Mouse (Mus musculus) forebrain, embryonic 15.5 days (tissue): ENCODE measurements around the gene Bicral. TPM values are rescaled to one million over a fixed set of nuclear protein-coding genes. Genes with fewer than 3 reads are reported as not detected.

Experiments
- ATAC-seq: fragments of 200-750 bp; cut with Nextera tagmentation; replicated peaks from 2 replicates; pipeline ENCODE4 v1.8.0; 2017; ENCODE audit warnings: mild to moderate bottlenecking, moderate TSS enrichment, moderate library complexity
- H3K27ac ChIP-seq: fragments of 300-500 bp; sonication (generic); replicated peaks from 2 replicates; pipeline ENCODE4 v1.5.1; 2015; ENCODE audit warnings: mild to moderate bottlenecking, inconsistent platforms
- H3K27me3 ChIP-seq: fragments of 300-500 bp; sonication (generic); 2 replicates; pipeline ENCODE4 v1.6.1; 2015; ENCODE audit warnings: inconsistent platforms
- H3K36me3 ChIP-seq: fragments of 300-500 bp; sonication (generic); 2 replicates; pipeline ENCODE4 v1.6.1; 2015; ENCODE audit warnings: mild to moderate bottlenecking, inconsistent platforms
- H3K4me1 ChIP-seq: fragments of 300-500 bp; sonication (generic); 2 replicates; pipeline ENCODE4 v1.6.1; 2015; ENCODE audit warnings: inconsistent platforms
- H3K4me2 ChIP-seq: fragments of 300-500 bp; sonication (generic); replicated peaks from 2 replicates; pipeline ENCODE4 v1.6.1; 2015; ENCODE audit warnings: mild to moderate bottlenecking, inconsistent platforms
- H3K4me3 ChIP-seq: fragments of 300-500 bp; sonication (generic); 2 replicates; pipeline ENCODE4 v1.5.1; 2015; ENCODE audit warnings: mild to moderate bottlenecking, inconsistent platforms
- H3K9ac ChIP-seq: fragments of 300-500 bp; sonication (generic); replicated peaks from 2 replicates; pipeline ENCODE4 v1.6.1; 2015; ENCODE audit warnings: mild to moderate bottlenecking, inconsistent platforms
- H3K9me3 ChIP-seq: fragments of 300-500 bp; sonication (generic); 2 replicates; pipeline ENCODE4 v1.6.1; 2016; ENCODE audit warnings: inconsistent platforms
- WGBS: fragments of 180-500 bp; shearing (Covaris S2); methylation state at CpG from one replicate; pipeline ENCODE4 v1.1.7; 2015; ENCODE audit warnings: mixed read lengths; 5-methylcytosine and 5-hydroxymethylcytosine counted together
- polyA plus RNA-seq: library from polyadenylated mRNA; unstranded; fragments of >200 nt; fragmentation: Nextera tagmentation; extraction: Ambion mirVana; gene quantifications from 2 replicates; pipeline ENCODE4 v1.2.1, GENCODE M21; 2015

The Bicral gene
- 8.9 and 9.2 TPM in 2 replicates for polyA plus RNA-seq

- no peaks in the 10 kb centered on the region for H3K27me3 ChIP-seq
- peak within 1 kb of the TSS; percentile 100 for H3K27ac ChIP-seq
- no peaks in the 10 kb centered on the region for H3K9me3 ChIP-seq
- H3K4me3 ChIP-seq = peak within 1 kb of the TSS; percentile 95
- peak; percentile 61 for ATAC-seq
- H3K4me1 ChIP-seq = peaks cover 47% of the 10 kb centered on the region
- 0% methylated on average over 53 of the region's 65 CpGs for WGBS
- H3K4me2 ChIP-seq = peak within 1 kb of the TSS; percentile 59
- H3K9ac ChIP-seq = peak within 1 kb of the TSS; percentile 100
- peaks cover 3% of the 10 kb centered on the region; the same call in 1 of the 2 replicates for H3K36me3 ChIP-seq
Observed at GRCm38 (mm10) chr17:46857903-46858748, at the start of gene Bicral. TSS of gene Bicral (minus strand) at chr17:46858482.

- H3K4me1 ChIP-seq = peaks cover 6% of the 10 kb centered on the region; the same call in 1 of the 2 replicates
- H3K9ac ChIP-seq = 0 out of 2 replicates have a peak overlapping the region, but pooled peaks have one; percentile 1
- no peaks in the 10 kb centered on the region for H3K9me3 ChIP-seq
- 21% methylated on average over 19 of the region's 19 CpGs for WGBS
- no peak overlapping the region for H3K4me3 ChIP-seq
- H3K36me3 ChIP-seq = no peaks in the 10 kb centered on the region
- 0 out of 2 replicates have a peak, but pooled peaks have one; percentile 51 for ATAC-seq
- H3K27me3 ChIP-seq = no peaks in the 10 kb centered on the region
- no peak overlapping the region for H3K4me2 ChIP-seq
- no peak overlapping the region for H3K27ac ChIP-seq
Observed at GRCm38 (mm10) chr17:46903876-46904490, 45.7 kb upstream of the Bicral start.

GRCm38 (mm10) chr17:46900941-46901340 lies 42.7 kb upstream of the Bicral start:
- Histone ChIP-seq H3K4me1 (peaks cover 6% of the 10 kb centered on the region; the same call in 1 of the 2 replicates), H3K4me2 (no peak overlapping the region), H3K27me3 (no peaks in the 10 kb centered on the region), H3K27ac (no peak overlapping the region), H3K4me3 (no peak overlapping the region), H3K9me3 (no peaks in the 10 kb centered on the region), H3K9ac (no peak overlapping the region), H3K36me3 (no peaks in the 10 kb centered on the region)
- WGBS = 48% methylated on average over 2 of the region's 2 CpGs
- ATAC-seq = no peak

GRCm38 (mm10) chr17:46897221-46897950 lies 39.1 kb upstream of the Bicral start:
- no peak for ATAC-seq
- H3K9me3 ChIP-seq = no peaks in the 10 kb centered on the region
- H3K27ac ChIP-seq = no peak overlapping the region
- no peak overlapping the region for H3K9ac ChIP-seq
- 54% methylated on average over 13 of the region's 13 CpGs for WGBS
- no peak overlapping the region for H3K4me2 ChIP-seq
- H3K4me3 ChIP-seq = no peak overlapping the region
- peaks cover 2% of the 10 kb centered on the region; the same call in 1 of the 2 replicates for H3K36me3 ChIP-seq
- H3K27me3 ChIP-seq = no peaks in the 10 kb centered on the region
- peaks cover 17% of the 10 kb centered on the region for H3K4me1 ChIP-seq

- WGBS = 94% methylated on average over 9 of the region's 9 CpGs
- H3K27ac ChIP-seq = no peak overlapping the region
- no peak overlapping the region for H3K4me3 ChIP-seq
- H3K9me3 ChIP-seq = no peaks in the 10 kb centered on the region
- ATAC-seq = no peak
- no peak overlapping the region for H3K4me2 ChIP-seq
- peaks cover 29% of the 10 kb centered on the region for H3K4me1 ChIP-seq
- peaks cover 2% of the 10 kb centered on the region; the same call in 1 of the 2 replicates for H3K36me3 ChIP-seq
- no peaks in the 10 kb centered on the region for H3K27me3 ChIP-seq
- no peak overlapping the region for H3K9ac ChIP-seq
Observed at GRCm38 (mm10) chr17:46895426-46895825, 37.1 kb upstream of the Bicral start.

- peak overlapping the region; percentile 94 for H3K9ac ChIP-seq
- ATAC-seq = no peak; the same call in none of the 2 replicates
- WGBS = 2% methylated on average over 61 of the region's 64 CpGs
- peak overlapping the region; percentile 92 for H3K27ac ChIP-seq
- H3K4me2 ChIP-seq = peak overlapping the region; percentile 94
- H3K36me3 ChIP-seq = peaks cover 2% of the 10 kb centered on the region; the same call in 1 of the 2 replicates
- H3K27me3 ChIP-seq = no peaks in the 10 kb centered on the region
- H3K9me3 ChIP-seq = no peaks in the 10 kb centered on the region
- H3K4me1 ChIP-seq = peaks cover 43% of the 10 kb centered on the region
- H3K4me3 ChIP-seq = peak overlapping the region; percentile 91
Observed at GRCm38 (mm10) chr17:46890843-46891594, 32.7 kb upstream of the Bicral start.

- Histone ChIP-seq H3K9ac (peak within 1 kb of the TSS; percentile 94), H3K36me3 (peaks cover 2% of the 10 kb centered on the region; the same call in 1 of the 2 replicates), H3K27ac (peak within 1 kb of the TSS; percentile 98), H3K4me1 (peaks cover 43% of the 10 kb centered on the region), H3K4me2 (peak within 1 kb of the TSS; percentile 94), H3K9me3 (no peaks in the 10 kb centered on the region), H3K4me3 (peak within 1 kb of the TSS; percentile 91), H3K27me3 (no peaks in the 10 kb centered on the region)
- ATAC-seq = peak; percentile 94
- WGBS = under 1% methylated on average over 40 of the region's 40 CpGs
Observed at GRCm38 (mm10) chr17:46890116-46890815, 32.0 kb upstream of the Bicral start, which contains the start of gene Tbcc. TSS of gene Tbcc (plus strand) at chr17:46890684.

DNA sequence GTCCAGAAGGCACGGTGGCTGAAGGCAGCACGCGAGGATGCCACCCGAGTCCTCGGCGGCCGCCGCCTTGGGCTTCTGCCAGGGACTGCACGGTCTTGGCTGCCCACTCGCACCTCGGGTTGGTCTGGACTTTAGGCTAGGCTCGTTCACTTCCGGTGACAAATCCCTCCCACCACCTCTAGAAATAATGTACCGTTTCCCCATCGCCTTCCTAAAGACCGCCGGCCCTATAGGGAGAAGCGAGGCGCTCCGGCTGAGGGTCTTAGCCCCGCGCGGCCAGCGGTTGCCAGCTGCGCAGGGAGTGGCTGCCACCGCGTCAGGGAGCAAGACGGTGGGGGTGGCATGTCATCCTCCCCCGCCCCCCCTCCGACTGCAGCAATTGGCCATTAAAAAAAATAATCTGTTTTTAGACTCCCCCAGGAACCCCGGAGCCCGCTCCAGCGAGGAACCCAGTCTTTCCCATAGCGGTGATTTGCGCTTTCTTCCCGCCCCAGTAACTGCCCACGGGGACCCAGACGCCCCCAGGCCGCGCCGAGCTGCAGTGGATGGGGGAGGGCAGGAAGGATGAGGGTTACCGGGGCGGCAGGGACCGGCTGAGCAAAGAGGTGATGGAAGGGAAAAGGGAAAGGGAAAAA lies 31.3 kb upstream of the Bicral start:
- H3K27ac ChIP-seq = peak overlapping the region; percentile 98
- H3K9ac ChIP-seq = peak overlapping the region; percentile 86
- peak overlapping the region; percentile 91 for H3K4me3 ChIP-seq
- peak overlapping the region; percentile 71 for H3K4me2 ChIP-seq
- H3K9me3 ChIP-seq = no peaks in the 10 kb centered on the region
- H3K27me3 ChIP-seq = no peaks in the 10 kb centered on the region
- under 1% methylated on average over 44 of the region's 44 CpGs for WGBS
- ATAC-seq = peak; percentile 51
- peaks cover 2% of the 10 kb centered on the region; the same call in 1 of the 2 replicates for H3K36me3 ChIP-seq
- H3K4me1 ChIP-seq = peaks cover 43% of the 10 kb centered on the region

DNA sequence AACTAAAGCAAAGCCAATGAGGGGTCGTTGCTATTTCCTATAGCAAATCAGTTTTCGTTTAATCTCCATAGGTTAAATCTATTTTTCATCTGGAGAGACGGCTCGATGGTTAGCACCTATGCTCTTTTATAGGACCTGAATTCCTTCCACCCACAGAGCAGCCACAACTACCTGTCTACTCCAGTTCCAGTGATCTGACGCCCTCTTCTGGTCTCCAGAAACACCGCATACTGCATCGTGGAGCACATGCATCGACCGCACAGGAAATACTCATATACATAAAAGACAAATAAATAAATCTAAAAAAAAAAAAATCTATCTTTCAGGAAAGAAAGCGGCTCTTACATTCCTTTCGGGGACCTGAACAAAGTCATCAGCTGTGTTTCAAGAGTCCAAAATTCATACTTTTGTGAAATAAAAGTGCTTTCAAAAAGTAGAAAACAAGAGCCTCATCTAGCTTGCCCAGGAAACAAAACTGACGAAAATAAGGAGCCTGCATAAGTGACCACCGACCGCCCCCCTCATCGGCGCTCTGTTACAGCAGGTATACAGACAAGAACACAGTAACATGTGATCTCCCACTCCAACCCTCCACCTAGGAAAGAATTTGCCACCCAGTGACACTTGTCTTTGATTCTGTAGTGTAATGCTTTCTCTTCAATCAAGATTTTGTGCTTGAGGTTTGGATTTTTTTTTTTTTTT lies 30.4 kb upstream of the Bicral start:
- Histone ChIP-seq H3K4me3 (peak overlapping the region; percentile 91), H3K4me2 (peak overlapping the region; percentile 71), H3K9ac (peak overlapping the region; percentile 86), H3K9me3 (no peaks in the 10 kb centered on the region), H3K36me3 (peaks cover 2% of the 10 kb centered on the region; the same call in 1 of the 2 replicates), H3K27me3 (no peaks in the 10 kb centered on the region), H3K27ac (peak overlapping the region; percentile 98), H3K4me1 (peaks cover 39% of the 10 kb centered on the region)
- 32% methylated on average over 16 of the region's 16 CpGs for WGBS
- no peak for ATAC-seq
